Mouse (Mus musculus) midbrain, embryonic 10.5 days (tissue): ENCODE data around the gene Bgn. TPM values are rescaled to one million over a fixed set of nuclear protein-coding genes. Genes with fewer than 3 reads are reported as not detected.
"Not testable (repeated sequence)": the region's sequence is repeated elsewhere in the genome, so short reads cannot be mapped to it uniquely, and the experiment has no call there.

Source experiments
- DNase-seq: peaks from one replicate; pipeline ENCODE4 v3.0.0-alpha.2; 2017; ENCODE audit warnings: low spot score
- H3K27ac ChIP-seq: fragments of 300-500 bp; sonication (generic); replicated peaks from 2 replicates; pipeline ENCODE4 v1.5.1; 2016; ENCODE audit warnings: mild to moderate bottlenecking
- H3K27me3 ChIP-seq: fragments of 300-500 bp; sonication (generic); 2 replicates; pipeline ENCODE4 v1.6.1; 2016; ENCODE audit warnings: low read depth, mild to moderate bottlenecking; ENCODE audit not compliant: poor library complexity, severe bottlenecking
- H3K36me3 ChIP-seq: fragments of 300-500 bp; sonication (generic); 2 replicates; pipeline ENCODE4 v1.6.1; 2016; ENCODE audit warnings: mild to moderate bottlenecking, moderate library complexity
- H3K4me1 ChIP-seq: fragments of 300-500 bp; sonication (generic); 2 replicates; pipeline ENCODE4 v1.6.1; 2016
- H3K4me3 ChIP-seq: fragments of 300-500 bp; sonication (generic); 2 replicates; pipeline ENCODE4 v1.5.1; 2016; ENCODE audit warnings: mild to moderate bottlenecking, moderate library complexity
- H3K9me3 ChIP-seq: fragments of 300-500 bp; sonication (generic); replicated peaks from 2 replicates; pipeline ENCODE4 v1.6.1; 2016; ENCODE audit warnings: mild to moderate bottlenecking
- WGBS: fragments of 180-500 bp; shearing (Covaris S2); methylation state at CpG from one replicate; pipeline ENCODE4 v1.1.7; 2016; 5-methylcytosine and 5-hydroxymethylcytosine counted together
- polyA plus RNA-seq: library from polyadenylated mRNA; unstranded; fragments of >200 nt; fragmentation: Nextera tagmentation; extraction: Ambion mirVana; gene quantifications from 2 replicates; pipeline ENCODE4 v1.2.1, GENCODE M21; 2016

Bgn gene
- polyA plus RNA-seq, 1 experiment from 2014 or later: 16.4 TPM

- 77% methylated on average over 1 of the region's 1 CpGs for WGBS
- Histone ChIP-seq H3K9me3 (no peaks in the 10 kb centered on the region), H3K4me1 (peaks cover 7% of the 10 kb centered on the region; the same call in 1 of the 2 replicates), H3K27me3 (peaks cover 85% of the 10 kb centered on the region), H3K36me3 (no peaks in the 10 kb centered on the region), H3K27ac (no peak overlapping the region), H3K4me3 (no peak overlapping the region)
- no peak for DNase-seq
These were observed 7.6 kb upstream of the Bgn start for GRCm38 (mm10) chrX:73475658-73476256.

GRCm38 (mm10) chrX:73476621-73477020, 6.8 kb upstream of the Bgn start:
- H3K27me3 ChIP-seq: peaks cover 84% of the 10 kb centered on the region
- peaks cover 7% of the 10 kb centered on the region; the same call in 1 of the 2 replicates for H3K4me1 ChIP-seq
- DNase-seq: peak; percentile 22
- H3K4me3 ChIP-seq: no peak overlapping the region
- H3K9me3 ChIP-seq: no peaks in the 10 kb centered on the region
- H3K27ac ChIP-seq: no peak overlapping the region
- 85% methylated on average over 2 of the region's 2 CpGs for WGBS
- H3K36me3 ChIP-seq: no peaks in the 10 kb centered on the region

- H3K27me3 ChIP-seq: peaks cover 81% of the 10 kb centered on the region
- no peaks in the 10 kb centered on the region for H3K36me3 ChIP-seq
- DNase-seq: no peak
- H3K27ac ChIP-seq: no peak overlapping the region
- 80% methylated on average over 2 of the region's 2 CpGs for WGBS
- H3K9me3 ChIP-seq: no peaks in the 10 kb centered on the region
- no peak overlapping the region for H3K4me3 ChIP-seq
- H3K4me1 ChIP-seq: peaks cover 7% of the 10 kb centered on the region; the same call in 1 of the 2 replicates
These were observed 5.9 kb upstream of the Bgn start for GRCm38 (mm10) chrX:73477500-73477899.

GRCm38 (mm10) chrX:73479656-73480055, 3.7 kb upstream of the Bgn start:
- H3K4me1 ChIP-seq: peaks cover 8% of the 10 kb centered on the region; the same call in 1 of the 2 replicates
- H3K27ac ChIP-seq: no peak overlapping the region
- H3K9me3 ChIP-seq: no peaks in the 10 kb centered on the region
- H3K27me3 ChIP-seq: peaks cover 87% of the 10 kb centered on the region
- DNase-seq: no peak
- H3K4me3 ChIP-seq: no peak overlapping the region
- no peaks in the 10 kb centered on the region for H3K36me3 ChIP-seq

- WGBS: 59% methylated on average over 2 of the region's 2 CpGs
- no peak overlapping the region for H3K4me3 ChIP-seq
- peaks cover 85% of the 10 kb centered on the region for H3K27me3 ChIP-seq
- H3K4me1 ChIP-seq: peaks cover 4% of the 10 kb centered on the region; the same call in 1 of the 2 replicates
- no peaks in the 10 kb centered on the region for H3K9me3 ChIP-seq
- H3K27ac ChIP-seq: no peak overlapping the region
- H3K36me3 ChIP-seq: no peaks in the 10 kb centered on the region
- DNase-seq: no peak
These were observed 3.1 kb upstream of the Bgn start for GRCm38 (mm10) chrX:73480334-73480733.

GRCm38 (mm10) chrX:73482643-73483483, 539 bp upstream of the Bgn start:
- H3K4me3 ChIP-seq: peak overlapping the region; percentile 26; the same call in 1 of the 2 replicates
- WGBS: 43% methylated on average over 3 of the region's 4 CpGs
- no peaks in the 10 kb centered on the region for H3K36me3 ChIP-seq
- no peak overlapping the region for H3K27ac ChIP-seq
- peaks cover 86% of the 10 kb centered on the region for H3K27me3 ChIP-seq
- no peak for DNase-seq
- no peaks in the 10 kb centered on the region for H3K9me3 ChIP-seq
- H3K4me1 ChIP-seq: peaks cover 4% of the 10 kb centered on the region; the same call in 1 of the 2 replicates

- DNase-seq: no peak
- H3K36me3 ChIP-seq: no peaks in the 10 kb centered on the region
- H3K9me3 ChIP-seq: no peaks in the 10 kb centered on the region
- WGBS: 55% methylated on average over 1 of the region's 1 CpGs
- no peak overlapping the region for H3K27ac ChIP-seq
- H3K4me1 ChIP-seq: peaks cover 4% of the 10 kb centered on the region; the same call in 1 of the 2 replicates
- no peak overlapping the region for H3K4me3 ChIP-seq
- H3K27me3 ChIP-seq: peaks cover 82% of the 10 kb centered on the region
These were observed 674 bp downstream of the Bgn start for GRCm38 (mm10) chrX:73484076-73484475.

- 87% methylated on average over 4 of the region's 4 CpGs for WGBS
- H3K36me3 ChIP-seq: no peaks in the 10 kb centered on the region
- DNase-seq: no peak
- H3K9me3 ChIP-seq: no peaks in the 10 kb centered on the region
- peaks cover 4% of the 10 kb centered on the region; the same call in 1 of the 2 replicates for H3K4me1 ChIP-seq
- no peak overlapping the region for H3K4me3 ChIP-seq
- peaks cover 81% of the 10 kb centered on the region for H3K27me3 ChIP-seq
- no peak overlapping the region for H3K27ac ChIP-seq
These were observed 1.5 kb downstream of the Bgn start for GRCm38 (mm10) chrX:73484870-73485269.

GRCm38 (mm10) chrX:73486920-73487319, 3.5 kb downstream of the Bgn start:
- 81% methylated on average over 5 of the region's 5 CpGs for WGBS
- Histone ChIP-seq H3K36me3 (no peaks in the 10 kb centered on the region), H3K27me3 (peaks cover 65% of the 10 kb centered on the region), H3K9me3 (no peaks in the 10 kb centered on the region), H3K27ac (no peak overlapping the region), H3K4me1 (peaks cover 4% of the 10 kb centered on the region; the same call in 1 of the 2 replicates), H3K4me3 (no peak overlapping the region)
- DNase-seq: no peak

GRCm38 (mm10) chrX:73490186-73490585, 6.8 kb downstream of the Bgn start:
- H3K27me3 ChIP-seq: peaks cover 33% of the 10 kb centered on the region
- no peak for DNase-seq
- H3K4me1 ChIP-seq: no peaks in the 10 kb centered on the region
- H3K27ac ChIP-seq: no peak overlapping the region
- H3K36me3 ChIP-seq: no peaks in the 10 kb centered on the region
- 89% methylated on average over 4 of the region's 4 CpGs for WGBS
- no peaks in the 10 kb centered on the region for H3K9me3 ChIP-seq
- H3K4me3 ChIP-seq: no peak overlapping the region

- no peak for DNase-seq
- WGBS: 92% methylated on average over 3 of the region's 3 CpGs
- no peak overlapping the region for H3K4me3 ChIP-seq
- no peak overlapping the region for H3K27ac ChIP-seq
- no peaks in the 10 kb centered on the region for H3K36me3 ChIP-seq
- H3K4me1 ChIP-seq: no peaks in the 10 kb centered on the region
- H3K27me3 ChIP-seq: peaks cover 34% of the 10 kb centered on the region
- H3K9me3 ChIP-seq: no peaks in the 10 kb centered on the region
These were observed 7.4 kb downstream of the Bgn start for GRCm38 (mm10) chrX:73490804-73491203.

- not testable (repeated sequence) for H3K36me3 ChIP-seq, H3K27ac ChIP-seq, H3K4me1 ChIP-seq, H3K4me3 ChIP-seq, H3K9me3 ChIP-seq
- H3K27me3 ChIP-seq: peaks cover 30% of the 10 kb centered on the region
- WGBS: 6% methylated on average over 2 of the region's 2 CpGs
- DNase-seq: peak; percentile 35
These were observed 10.2 kb downstream of the Bgn start for GRCm38 (mm10) chrX:73493567-73493966.

- WGBS: 90% methylated on average over 4 of the region's 4 CpGs
These were observed 13.3 kb downstream of the Bgn start for GRCm38 (mm10) chrX:73496746-73497145.

More at GRCm38 (mm10) chrX:73496746-73497145, 13.3 kb downstream of the Bgn start:
- Histone ChIP-seq H3K27ac (no peak overlapping the region), H3K4me1 (no peaks in the 10 kb centered on the region), H3K36me3 (no peaks in the 10 kb centered on the region), H3K9me3 (no peaks in the 10 kb centered on the region), H3K4me3 (no peak overlapping the region), H3K27me3 (peaks cover 46% of the 10 kb centered on the region)
- no peak for DNase-seq
